Mouse (Mus musculus): ENCODE data around the gene Grin2c. TPM values are rescaled to one million over a fixed set of nuclear protein-coding genes. Genes with fewer than 3 reads are reported as not detected.

Grin2c gene
- polyA plus RNA-seq, 1 experiment from 2014 or later, result 0.44 TPM

DNA sequence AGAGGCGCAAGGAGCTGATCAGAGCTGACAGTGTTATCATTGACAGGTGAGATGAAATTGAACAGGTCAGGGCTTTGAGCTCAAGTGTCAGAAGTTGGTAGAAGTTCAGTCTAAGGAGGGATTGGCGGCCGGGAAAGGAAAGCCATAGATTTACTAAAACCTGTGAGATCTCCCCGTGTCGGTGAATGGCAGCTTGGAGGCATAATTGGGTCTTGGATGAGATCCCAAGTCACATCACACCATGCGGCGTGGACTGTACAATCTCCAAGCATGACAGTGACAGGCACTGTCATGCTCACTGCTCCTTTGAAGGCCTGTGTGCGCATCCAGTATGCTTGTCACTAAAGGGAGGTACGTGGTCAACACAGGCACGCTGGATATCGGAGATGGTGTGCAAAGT lies 4.1 kb downstream of the Grin2c start:
- peaks cover 1% of the 10 kb centered on the region; the same call in 1 of the 2 replicates for H3K36me3 ChIP-seq
- H3K27me3 ChIP-seq (replicated peaks), result peaks cover 100% of the 10 kb centered on the region
- 86% methylated on average over 11 of the region's 11 CpGs for WGBS
- H3K4me1 ChIP-seq, result peaks cover 30% of the 10 kb centered on the region
- H3K9me3 ChIP-seq (replicated peaks), result no peaks in the 10 kb centered on the region
- no peak overlapping the region for H3K27ac ChIP-seq (replicated peaks)
- H3K4me3 ChIP-seq (replicated peaks), result no peak overlapping the region
- H3K9ac ChIP-seq (replicated peaks), result no peak overlapping the region
- H3K4me2 ChIP-seq, result no peak overlapping the region
- ATAC-seq (ENCODE audit: low FRiP score), result no peak

DNA sequence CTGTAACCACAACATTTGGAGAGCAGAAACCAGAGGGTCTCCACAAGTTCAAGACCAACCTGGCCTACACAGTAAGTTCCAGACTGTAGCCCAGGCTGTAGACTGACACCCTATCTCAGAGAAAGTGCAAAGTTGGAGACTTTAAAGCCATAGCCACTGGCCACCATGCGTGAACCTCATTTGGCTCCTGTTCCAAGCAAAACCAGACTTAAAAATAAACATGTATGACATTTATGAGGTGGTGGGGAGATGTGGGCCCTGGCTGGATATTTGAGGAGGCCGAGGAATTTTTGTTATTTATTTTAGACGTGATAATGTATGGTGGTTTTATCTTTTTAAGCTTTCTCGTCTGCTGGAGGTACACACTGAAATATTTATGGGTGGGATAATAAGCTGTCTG lies 7.9 kb downstream of the Grin2c start:
- WGBS, result 77% methylated on average over 4 of the region's 4 CpGs
- Histone ChIP-seq H3K9me3 (replicated peaks) (no peaks in the 10 kb centered on the region), H3K27ac (replicated peaks) (no peak overlapping the region), H3K4me3 (replicated peaks) (no peak overlapping the region), H3K36me3 (no peaks in the 10 kb centered on the region), H3K9ac (replicated peaks) (no peak overlapping the region), H3K27me3 (replicated peaks) (peaks cover 95% of the 10 kb centered on the region), H3K4me2 (no peak overlapping the region), H3K4me1 (peaks cover 6% of the 10 kb centered on the region)
- no peak for ATAC-seq (ENCODE audit: low FRiP score)

DNA sequence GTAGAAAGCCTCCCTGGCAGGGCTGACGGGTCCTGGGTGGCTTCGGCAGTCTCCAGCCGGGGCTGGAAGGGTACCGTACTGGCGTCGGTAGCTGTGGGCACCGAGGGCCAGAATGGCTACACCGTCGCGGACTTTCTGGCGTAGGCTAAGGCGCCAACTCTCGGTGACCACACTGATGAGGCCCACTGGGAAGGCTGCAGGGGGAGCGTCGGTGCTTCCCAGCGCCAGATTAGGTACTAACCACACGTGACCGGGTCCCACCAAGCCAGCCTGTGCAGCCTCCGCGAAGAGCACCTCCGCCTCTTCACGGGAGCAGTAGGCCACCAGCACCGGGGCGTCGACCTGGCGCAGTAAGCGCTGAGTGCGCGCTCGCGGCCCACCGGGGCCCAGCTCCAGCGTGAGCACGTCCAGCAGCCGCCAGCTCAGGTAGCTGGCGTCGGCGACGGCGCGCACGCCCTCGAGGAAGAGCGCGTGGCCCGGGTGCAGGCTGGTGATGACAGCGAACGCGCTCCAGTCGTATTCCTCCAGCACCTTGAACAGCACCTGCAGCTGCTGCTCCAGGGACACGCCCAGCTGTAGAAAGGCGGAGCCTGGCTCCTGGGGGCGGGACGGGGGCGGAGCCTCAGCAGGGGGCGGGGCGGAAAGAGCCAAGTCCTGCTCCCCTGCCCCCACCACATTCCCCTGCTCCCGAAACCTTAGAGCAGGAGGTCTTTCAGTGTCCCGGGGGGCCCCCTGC lies 9.1 kb downstream of the Grin2c start:
- Histone ChIP-seq H3K4me2 (peak overlapping the region; percentile 46), H3K9ac (replicated peaks) (no peak overlapping the region), H3K9me3 (replicated peaks) (no peaks in the 10 kb centered on the region), H3K4me1 (peaks cover 6% of the 10 kb centered on the region), H3K4me3 (replicated peaks) (peak overlapping the region; percentile 28), H3K27ac (replicated peaks) (no peak overlapping the region), H3K27me3 (replicated peaks) (peaks cover 87% of the 10 kb centered on the region), H3K36me3 (no peaks in the 10 kb centered on the region)
- 14% methylated on average over 59 of the region's 59 CpGs for WGBS
- no peak for ATAC-seq (ENCODE audit: low FRiP score)

DNA sequence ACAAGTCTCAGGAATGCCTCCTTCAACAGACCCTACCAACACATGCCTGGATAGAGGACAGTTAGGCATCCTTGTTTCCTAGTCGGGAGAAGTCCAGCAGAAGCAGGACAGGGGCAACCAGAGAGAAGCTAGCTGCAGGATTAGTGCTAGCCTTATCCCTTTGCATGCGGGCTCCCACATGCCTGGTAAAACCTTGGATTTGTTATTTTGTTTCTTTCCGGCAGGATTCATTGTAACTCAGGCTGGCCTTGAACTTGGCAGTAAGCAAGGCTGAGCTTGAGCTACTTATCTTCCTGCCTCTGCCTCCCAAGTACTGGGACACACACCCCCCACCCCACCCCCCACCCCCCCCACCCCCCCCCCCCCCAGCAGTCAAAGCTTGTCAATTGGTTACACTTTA lies 15.8 kb downstream of the Grin2c start:
- Histone ChIP-seq H3K4me1 (peaks cover 29% of the 10 kb centered on the region), H3K36me3 (no peaks in the 10 kb centered on the region), H3K27me3 (replicated peaks) (peaks cover 78% of the 10 kb centered on the region), H3K4me2 (no peak overlapping the region), H3K27ac (replicated peaks) (no peak overlapping the region), H3K9ac (replicated peaks) (no peak overlapping the region), H3K4me3 (replicated peaks) (no peak overlapping the region), H3K9me3 (replicated peaks) (no peaks in the 10 kb centered on the region)
- ATAC-seq (ENCODE audit: low FRiP score), result no peak
- 59% methylated on average over 3 of the region's 3 CpGs for WGBS

DNA sequence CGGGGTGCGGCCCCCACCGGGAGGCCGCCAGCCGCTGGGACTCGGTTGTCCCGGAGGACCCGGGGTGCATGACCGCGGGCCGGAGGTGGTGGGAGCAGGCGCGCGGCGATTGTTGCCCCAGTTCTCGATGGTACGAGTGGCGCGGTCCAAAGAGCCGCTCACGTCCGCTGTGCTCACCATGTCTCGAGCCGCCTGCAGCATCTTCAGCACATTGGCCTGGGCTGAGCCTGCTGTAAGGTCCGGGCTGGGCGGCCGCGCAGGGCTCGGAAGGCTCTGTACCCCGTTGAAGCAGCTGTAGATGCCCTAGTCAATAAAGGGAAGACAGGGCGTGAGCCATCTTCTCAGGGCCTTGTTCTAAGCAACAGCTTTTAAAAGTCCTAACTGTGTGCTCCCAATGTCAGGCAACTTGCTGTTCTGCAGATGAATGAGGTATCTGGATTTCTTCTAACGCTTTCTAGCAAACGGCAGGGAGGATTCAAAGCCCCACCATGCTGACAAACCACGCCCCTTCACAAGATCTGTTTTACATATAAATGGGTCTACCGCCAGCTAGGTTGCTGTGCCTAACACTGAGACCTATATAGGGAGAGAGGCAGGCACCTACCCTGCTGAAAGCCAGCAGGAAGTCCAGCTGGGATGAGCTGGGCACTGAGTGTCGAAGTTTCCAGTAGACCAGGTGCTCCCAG lies 16.5 kb downstream of the Grin2c start:
- Histone ChIP-seq H3K4me3 (replicated peaks) (peak overlapping the region; percentile 48), H3K27me3 (replicated peaks) (peaks cover 77% of the 10 kb centered on the region), H3K36me3 (no peaks in the 10 kb centered on the region), H3K4me1 (peaks cover 35% of the 10 kb centered on the region), H3K27ac (replicated peaks) (no peak overlapping the region), H3K9me3 (replicated peaks) (no peaks in the 10 kb centered on the region), H3K9ac (replicated peaks) (peak overlapping the region; percentile 49), H3K4me2 (peak overlapping the region; percentile 95)
- no peak for ATAC-seq (ENCODE audit: low FRiP score)
- WGBS, result 1% methylated on average over 36 of the region's 36 CpGs

DNA sequence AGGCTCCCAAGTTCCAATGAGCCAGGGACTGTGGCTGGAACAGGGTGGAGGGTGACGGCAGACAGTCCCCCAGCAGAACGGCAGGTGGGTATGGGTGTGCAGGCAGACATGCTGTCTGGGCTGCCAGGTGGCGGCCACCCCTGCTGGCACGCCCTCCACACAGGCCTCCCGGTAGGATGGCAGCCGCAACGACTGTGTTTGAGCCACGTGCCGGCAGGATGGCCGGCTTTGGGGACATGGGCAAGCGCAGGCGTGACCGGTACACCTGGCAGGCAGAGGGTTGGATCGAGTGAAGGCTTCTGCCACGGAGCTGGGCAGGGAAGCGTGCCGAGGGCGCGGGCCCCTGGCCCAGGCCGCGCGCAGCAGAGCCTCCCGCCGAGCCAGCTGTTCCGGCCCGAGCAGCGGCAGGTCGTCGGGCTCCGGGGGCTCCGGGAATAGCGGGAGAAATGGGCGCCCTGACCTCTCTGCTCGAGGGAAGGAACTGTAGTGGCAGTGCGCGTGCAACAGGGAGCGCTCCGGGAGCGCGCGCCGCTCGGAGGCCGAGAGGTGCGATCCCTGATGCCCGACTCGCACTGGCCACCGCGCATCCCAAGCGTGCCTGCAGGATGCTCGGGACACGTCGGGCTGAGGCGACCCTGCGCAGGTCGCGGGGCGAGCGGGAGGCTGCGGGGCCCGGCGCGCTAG lies 17.2 kb downstream of the Grin2c start:
- 3% methylated on average over 58 of the region's 63 CpGs for WGBS
- ATAC-seq (ENCODE audit: low FRiP score), result no peak
- peaks cover 72% of the 10 kb centered on the region for H3K27me3 ChIP-seq (replicated peaks)

DNA sequence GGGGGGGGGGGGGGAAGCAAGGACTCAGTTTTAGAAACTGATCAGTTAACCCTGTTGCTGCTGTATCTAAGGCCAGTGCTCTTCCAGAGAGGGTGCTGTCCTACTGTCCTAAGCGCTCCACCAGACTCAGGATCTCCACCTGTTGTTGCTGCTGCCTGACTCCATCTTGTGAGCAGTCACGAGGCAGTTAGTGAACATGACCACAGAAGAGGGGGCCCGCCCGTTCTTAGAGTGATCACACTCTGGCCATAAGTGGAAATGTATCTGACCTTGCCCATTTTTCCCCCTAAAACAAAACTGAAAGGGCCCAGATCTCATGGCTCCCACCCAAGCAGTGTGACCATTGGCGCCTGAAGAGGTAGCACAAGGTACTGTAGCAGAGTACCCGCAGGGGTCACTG lies 19.1 kb downstream of the Grin2c start:
- Histone ChIP-seq H3K4me1 (peaks cover 38% of the 10 kb centered on the region), H3K36me3 (peaks cover 15% of the 10 kb centered on the region), H3K4me2 (no peak overlapping the region), H3K9ac (replicated peaks) (no peak overlapping the region), H3K27me3 (replicated peaks) (peaks cover 72% of the 10 kb centered on the region), H3K9me3 (replicated peaks) (no peaks in the 10 kb centered on the region), H3K27ac (replicated peaks) (no peak overlapping the region), H3K4me3 (replicated peaks) (no peak overlapping the region)
- ATAC-seq (ENCODE audit: low FRiP score), result no peak
- 70% methylated on average over 6 of the region's 6 CpGs for WGBS

More for the DNA sequence above, 17.2 kb downstream of the Grin2c start:
- Histone ChIP-seq H3K9ac (replicated peaks) (peak overlapping the region; percentile 49), H3K9me3 (replicated peaks) (no peaks in the 10 kb centered on the region), H3K4me3 (replicated peaks) (peak overlapping the region; percentile 48), H3K27ac (replicated peaks) (no peak overlapping the region), H3K36me3 (0 out of 2 replicates have a peak, but pooled peaks cover 3% of the 10 kb centered on the region), H3K4me1 (peaks cover 36% of the 10 kb centered on the region), H3K4me2 (peak overlapping the region; percentile 95)

DNA sequence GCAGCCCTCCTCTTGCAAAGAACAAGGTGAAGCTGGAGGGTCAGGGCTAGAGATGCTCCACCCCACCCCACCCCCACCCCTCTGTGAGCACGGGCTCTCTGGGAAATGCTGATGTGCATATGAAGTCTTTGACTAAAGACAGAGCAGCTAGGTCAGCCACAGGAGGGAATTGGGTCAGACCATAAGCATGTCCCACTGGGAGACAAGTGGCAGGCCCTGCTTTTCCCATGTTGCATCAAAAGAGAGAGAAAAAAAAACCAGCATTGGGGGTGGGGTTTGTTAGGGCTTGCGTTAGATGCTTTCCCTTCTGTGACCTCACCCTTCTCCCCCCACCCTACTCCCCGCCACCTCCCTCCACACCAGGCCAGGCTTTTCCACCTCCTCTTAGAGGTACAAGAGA lies 19.8 kb downstream of the Grin2c start:
- H3K27ac ChIP-seq (replicated peaks), result no peak overlapping the region
- no peaks in the 10 kb centered on the region for H3K9me3 ChIP-seq (replicated peaks)
- no peak overlapping the region for H3K4me3 ChIP-seq (replicated peaks)
- H3K4me2 ChIP-seq, result no peak overlapping the region
- peaks cover 15% of the 10 kb centered on the region for H3K36me3 ChIP-seq
- peaks cover 38% of the 10 kb centered on the region for H3K4me1 ChIP-seq
- H3K9ac ChIP-seq (replicated peaks), result no peak overlapping the region
- peaks cover 70% of the 10 kb centered on the region for H3K27me3 ChIP-seq (replicated peaks)
- no peak for ATAC-seq (ENCODE audit: low FRiP score)
- 31% methylated on average over 3 of the region's 3 CpGs for WGBS

DNA sequence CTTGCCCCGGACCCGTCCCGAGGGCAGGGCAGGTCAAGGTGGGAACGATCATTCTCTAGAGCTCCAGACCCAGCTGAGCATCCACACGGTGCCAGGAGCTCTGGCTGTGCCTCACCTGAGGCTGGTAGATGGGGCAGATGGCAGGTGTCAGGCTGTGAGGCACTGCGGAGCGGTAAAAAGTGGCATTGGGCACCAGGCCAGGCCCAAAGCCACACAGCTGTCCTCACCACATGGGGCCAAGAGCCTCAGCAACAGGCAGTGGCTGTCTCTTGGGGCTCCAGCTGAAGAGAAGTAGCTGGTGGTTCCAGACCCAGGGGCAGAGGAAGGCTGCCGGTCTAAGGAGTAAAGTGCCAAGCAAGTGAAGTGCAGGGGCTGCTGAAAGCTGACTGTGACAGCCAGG lies 20.7 kb downstream of the Grin2c start:
- Histone ChIP-seq H3K4me2 (no peak overlapping the region), H3K27me3 (replicated peaks) (peaks cover 63% of the 10 kb centered on the region), H3K4me3 (replicated peaks) (no peak overlapping the region), H3K36me3 (peaks cover 15% of the 10 kb centered on the region), H3K4me1 (peaks cover 45% of the 10 kb centered on the region), H3K27ac (replicated peaks) (no peak overlapping the region), H3K9ac (replicated peaks) (no peak overlapping the region), H3K9me3 (replicated peaks) (no peaks in the 10 kb centered on the region)
- no peak for ATAC-seq (ENCODE audit: low FRiP score)
- 48% methylated on average over 8 of the region's 8 CpGs for WGBS

DNA sequence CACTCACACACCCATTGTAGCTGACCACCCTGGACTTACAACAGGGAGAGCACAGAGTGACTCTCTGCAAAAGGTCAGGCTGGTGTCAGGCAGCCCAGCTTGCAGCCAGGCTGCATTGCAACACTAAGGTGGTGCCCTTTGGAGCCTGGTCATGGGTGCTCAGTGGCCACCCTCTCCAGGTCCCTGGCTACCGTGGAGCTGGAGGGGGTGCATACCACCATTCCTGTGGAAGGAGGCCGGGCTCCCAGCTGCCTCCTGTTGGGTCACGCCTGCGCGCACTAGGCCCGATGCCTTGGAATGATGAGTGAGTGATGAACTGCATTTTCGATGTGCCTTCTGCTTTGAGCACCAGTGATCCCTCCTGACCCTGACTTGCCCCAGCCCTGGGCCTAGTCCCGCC lies 22.2 kb downstream of the Grin2c start:
- no peak overlapping the region for H3K4me3 ChIP-seq (replicated peaks)
- no peak overlapping the region for H3K4me2 ChIP-seq
- H3K36me3 ChIP-seq, result peaks cover 15% of the 10 kb centered on the region
- H3K9ac ChIP-seq (replicated peaks), result no peak overlapping the region
- no peaks in the 10 kb centered on the region for H3K9me3 ChIP-seq (replicated peaks)
- peaks cover 49% of the 10 kb centered on the region for H3K27me3 ChIP-seq (replicated peaks)
- ATAC-seq (ENCODE audit: low FRiP score), result no peak
- no peak overlapping the region for H3K27ac ChIP-seq (replicated peaks)
- H3K4me1 ChIP-seq, result peaks cover 48% of the 10 kb centered on the region
- WGBS, result 81% methylated on average over 8 of the region's 8 CpGs

DNA sequence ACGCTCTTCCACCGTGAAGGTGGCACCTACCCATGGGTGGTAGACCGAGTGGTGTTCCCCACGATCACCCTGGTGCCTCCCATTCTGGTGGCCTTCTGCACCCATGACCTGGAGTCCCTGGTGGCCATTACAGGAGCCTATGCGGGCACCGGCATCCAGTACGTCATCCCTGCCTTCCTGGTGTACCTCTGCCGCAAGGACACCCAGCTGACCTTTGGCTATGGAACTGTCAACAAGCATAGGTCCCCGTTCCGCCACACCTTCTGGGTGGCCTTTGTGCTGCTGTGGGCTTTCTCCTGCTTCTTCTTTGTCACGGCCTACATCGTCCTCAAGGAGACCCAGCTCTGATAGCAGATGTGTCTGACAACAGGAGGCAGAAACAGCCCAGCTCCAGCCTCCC lies 23.3 kb downstream of the Grin2c start:
- Histone ChIP-seq H3K36me3 (peaks cover 15% of the 10 kb centered on the region), H3K9ac (replicated peaks) (no peak overlapping the region), H3K4me1 (peaks cover 43% of the 10 kb centered on the region), H3K27me3 (replicated peaks) (peaks cover 39% of the 10 kb centered on the region), H3K4me3 (replicated peaks) (no peak overlapping the region), H3K4me2 (no peak overlapping the region), H3K27ac (replicated peaks) (no peak overlapping the region), H3K9me3 (replicated peaks) (no peaks in the 10 kb centered on the region)
- no peak for ATAC-seq (ENCODE audit: low FRiP score)
- 95% methylated on average over 12 of the region's 12 CpGs for WGBS

DNA sequence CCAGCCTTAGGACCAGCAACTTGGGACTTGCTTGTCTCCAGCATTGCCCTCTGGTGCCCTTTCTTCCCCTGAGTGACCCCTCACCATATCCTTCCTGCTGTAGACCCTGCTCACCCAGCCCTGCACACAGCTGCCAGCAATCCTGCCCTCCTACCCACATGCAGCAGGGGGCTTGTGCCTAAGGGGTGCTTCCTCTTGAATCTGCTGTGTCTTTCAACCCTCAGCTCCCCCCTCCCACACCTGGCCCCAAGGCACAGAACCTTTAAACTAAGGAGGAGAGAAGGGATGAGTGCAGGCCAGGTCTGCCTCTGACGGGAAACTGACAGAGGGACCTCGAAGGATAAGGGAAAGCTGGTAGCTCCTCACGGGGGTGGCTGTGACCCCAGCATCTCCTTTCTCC lies 24.3 kb downstream of the Grin2c start:
- H3K9ac ChIP-seq (replicated peaks), result no peak overlapping the region
- H3K4me3 ChIP-seq (replicated peaks), result no peak overlapping the region
- H3K9me3 ChIP-seq (replicated peaks), result no peaks in the 10 kb centered on the region
- ATAC-seq (ENCODE audit: low FRiP score), result no peak
- peaks cover 28% of the 10 kb centered on the region for H3K27me3 ChIP-seq (replicated peaks)
- H3K36me3 ChIP-seq, result peaks cover 15% of the 10 kb centered on the region
- no peak overlapping the region for H3K27ac ChIP-seq (replicated peaks)
- H3K4me2 ChIP-seq, result no peak overlapping the region
- 80% methylated on average over 3 of the region's 3 CpGs for WGBS
- H3K4me1 ChIP-seq, result peaks cover 43% of the 10 kb centered on the region
